Mouse (Mus musculus) R1 (cell line): Measurements from ENCODE around the gene Ccnl2.

Experiments used
- DNase-seq: peaks from one replicate; pipeline ENCODE4 v3.0.0-alpha.2; 2018; ENCODE audit warnings: low read depth, low spot score

Ccnl2 gene

DNA sequence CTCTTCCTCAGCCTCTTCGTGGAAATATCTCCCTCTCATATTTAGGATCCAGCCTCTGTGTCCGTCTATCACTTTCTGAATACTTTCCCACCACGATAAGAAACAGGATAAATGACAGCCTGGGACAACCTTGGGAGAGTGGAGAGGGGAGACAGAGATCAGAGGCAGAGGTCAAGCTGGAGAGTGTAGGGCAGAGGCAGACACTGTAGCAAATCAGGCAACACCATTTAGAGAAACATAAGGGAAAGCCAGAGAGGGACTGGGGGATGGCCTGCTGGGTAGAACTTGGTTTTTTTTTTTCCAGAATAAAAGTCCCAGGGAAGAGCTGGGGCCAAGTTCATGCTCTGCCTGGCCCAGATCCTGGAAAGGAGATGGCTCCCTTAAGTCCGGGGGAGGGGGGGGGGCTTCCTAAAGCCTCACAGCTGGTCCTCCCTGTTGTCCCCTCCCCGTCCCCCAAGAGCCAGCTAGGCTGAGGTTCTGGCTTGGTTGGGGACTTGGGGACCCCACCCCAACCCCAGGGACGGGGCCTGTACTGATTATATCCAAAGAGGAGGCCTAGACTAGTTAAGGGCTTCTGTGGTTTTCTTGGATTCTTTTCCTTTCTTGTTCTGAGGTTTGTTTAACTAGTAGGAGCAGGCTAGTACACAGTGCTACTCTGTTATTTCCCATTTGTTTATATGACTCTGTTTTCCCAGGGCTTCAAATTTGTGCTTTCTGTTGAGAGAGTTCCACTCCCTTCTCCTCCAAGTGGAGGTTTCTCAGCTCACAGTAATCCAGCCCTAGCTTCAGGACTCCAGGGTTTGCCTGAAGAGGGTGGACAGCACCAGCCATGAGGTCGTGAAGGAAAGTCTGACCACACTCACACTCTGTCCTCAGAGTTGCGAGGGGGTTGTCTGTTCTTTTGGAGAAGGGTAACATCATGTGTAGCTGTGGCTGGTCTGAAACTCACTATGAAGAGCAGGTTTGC is 26.2 kb downstream of the Ccnl2 start:
- no peak for DNase-seq

DNA sequence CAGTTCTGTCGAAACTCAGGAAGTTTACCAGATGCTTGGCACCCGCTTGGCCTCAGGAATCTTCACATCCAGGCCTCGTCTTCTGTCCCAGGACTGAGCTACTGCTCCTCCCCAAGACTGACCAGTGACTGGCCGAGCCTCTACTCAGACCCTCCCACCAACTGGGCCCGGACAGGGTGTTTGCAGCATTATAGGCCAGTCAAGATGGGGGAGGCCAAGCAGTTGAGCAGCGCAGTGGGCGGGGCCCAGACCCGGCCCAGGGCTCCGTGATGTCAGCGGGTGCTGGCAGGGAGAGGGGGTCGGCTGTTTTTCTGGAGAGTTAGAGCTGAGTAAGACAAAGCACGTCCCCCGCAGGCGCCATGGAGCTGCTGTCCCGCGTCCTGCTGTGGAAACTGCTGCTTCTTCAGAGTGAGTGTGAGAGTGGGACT is 27.2 kb downstream of the Ccnl2 start, which contains the start of gene Mxra8:
Gene Mxra8, plus strand, starts transcription at position 198 of the 428 bp plus-strand sequence.
- peak; percentile 86 for DNase-seq

DNA sequence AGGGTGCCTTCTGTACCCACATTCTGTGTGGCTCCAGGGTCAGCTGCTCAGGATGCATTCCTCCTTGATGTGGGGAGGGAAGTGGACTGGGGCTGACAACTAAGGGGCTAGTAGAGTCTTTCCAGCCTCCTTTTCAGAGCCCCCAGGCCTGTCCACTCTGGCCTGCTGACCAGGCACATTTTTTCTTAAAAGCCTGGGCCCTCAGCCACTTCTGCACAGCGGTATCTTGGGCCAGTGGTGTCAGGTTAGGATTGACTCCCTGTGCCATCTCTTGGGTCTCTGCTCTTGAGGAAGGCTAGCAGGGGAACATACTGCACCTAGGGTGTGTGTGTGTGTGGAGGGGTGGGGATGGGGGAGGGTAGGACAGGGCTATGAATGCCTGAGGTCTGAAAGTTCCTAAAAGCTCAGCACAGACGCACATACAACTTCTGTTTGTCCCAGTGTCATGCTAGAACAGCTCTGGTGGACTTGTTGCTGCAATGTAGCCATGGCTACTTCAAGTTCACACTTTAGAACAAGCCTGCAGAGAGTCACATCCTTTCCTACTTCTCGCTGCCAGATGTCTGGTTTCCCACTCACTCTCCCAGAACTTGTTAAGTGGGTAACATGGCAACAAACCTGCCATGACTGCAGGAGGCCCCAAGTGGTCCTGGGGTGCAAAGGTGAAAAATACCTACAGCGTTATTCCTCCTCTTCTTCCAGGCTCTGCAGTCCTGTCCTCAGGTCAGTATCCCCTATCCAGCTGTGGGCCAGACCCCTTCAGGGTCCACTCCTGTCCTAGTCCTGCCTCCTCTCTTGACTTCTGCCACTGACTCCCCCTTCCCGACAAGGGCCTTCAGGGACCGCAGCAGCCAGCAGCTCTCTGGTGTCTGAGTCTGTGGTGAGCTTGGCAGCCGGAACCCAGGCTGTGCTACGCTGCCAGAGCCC is 28.1 kb downstream of the Ccnl2 start:
- no peak for DNase-seq

DNA sequence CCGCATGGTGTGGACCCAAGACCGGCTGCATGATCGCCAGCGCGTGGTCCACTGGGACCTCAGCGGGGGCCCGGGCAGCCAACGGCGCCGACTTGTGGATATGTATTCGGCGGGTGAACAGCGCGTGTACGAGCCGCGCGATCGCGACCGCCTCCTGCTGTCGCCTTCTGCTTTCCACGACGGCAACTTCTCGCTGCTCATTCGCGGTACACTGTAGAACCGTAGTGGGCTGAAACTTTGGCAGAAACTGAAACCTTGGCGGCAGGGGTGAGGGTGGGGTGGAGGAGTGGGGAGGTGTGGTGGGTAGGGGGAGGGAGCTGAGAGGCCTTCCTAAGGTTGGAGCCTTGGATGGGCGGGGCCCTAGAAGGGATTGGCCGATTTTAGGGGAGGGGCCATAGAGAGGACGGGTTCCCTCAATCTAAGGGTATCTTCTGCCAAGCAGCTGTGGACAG is 28.7 kb downstream of the Ccnl2 start:
- peak; percentile 98 for DNase-seq

GRCm38 (mm10) chr4:155841651-155842270 is 29.5 kb downstream of the Ccnl2 start:
- no peak for DNase-seq

- DNase-seq: no peak
Measured at GRCm38 (mm10) chr4:155843231-155843630, 30.9 kb downstream of the Ccnl2 start.

GRCm38 (mm10) chr4:155846871-155847578 is 34.7 kb downstream of the Ccnl2 start, which contains the start of gene Dvl1:
TSS of gene Dvl1 (plus strand) at chr4:155847402.
- peak; percentile 82 for DNase-seq

DNA sequence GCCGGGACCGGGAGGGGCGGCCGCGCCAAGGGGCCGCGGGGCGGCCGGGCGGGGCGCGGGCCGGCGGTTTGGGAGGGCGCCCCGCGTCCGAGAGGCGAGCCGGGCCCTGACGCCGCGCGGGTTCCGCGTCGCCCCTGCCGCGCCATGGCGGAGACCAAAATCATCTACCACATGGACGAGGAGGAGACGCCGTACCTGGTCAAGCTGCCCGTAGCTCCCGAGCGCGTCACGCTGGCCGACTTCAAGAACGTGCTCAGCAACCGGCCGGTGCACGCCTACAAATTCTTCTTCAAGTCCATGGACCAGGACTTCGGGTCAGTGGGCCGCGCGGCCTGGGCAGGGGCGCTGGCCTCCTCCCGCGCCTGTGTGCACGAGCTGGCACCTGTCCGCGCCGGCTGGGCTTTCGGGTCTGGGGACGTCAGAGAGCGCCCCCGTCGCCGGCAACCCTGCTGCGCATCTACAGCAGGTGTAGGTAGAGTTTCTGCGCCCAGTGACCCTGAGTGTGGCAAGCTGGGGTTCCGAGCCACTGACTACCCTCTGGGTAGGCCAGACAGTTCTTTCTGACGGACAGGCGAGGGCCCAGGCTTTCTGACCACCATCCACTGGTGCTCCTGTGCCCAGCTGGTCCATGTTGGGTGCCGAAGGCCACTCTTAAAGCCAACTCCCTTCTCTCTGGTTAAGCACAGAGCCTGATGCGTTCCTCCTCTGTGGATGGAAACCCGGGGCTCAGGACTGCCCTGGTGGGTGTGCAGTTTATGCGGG is 35.5 kb downstream of the Ccnl2 start:
- peak; percentile 45 for DNase-seq

DNA sequence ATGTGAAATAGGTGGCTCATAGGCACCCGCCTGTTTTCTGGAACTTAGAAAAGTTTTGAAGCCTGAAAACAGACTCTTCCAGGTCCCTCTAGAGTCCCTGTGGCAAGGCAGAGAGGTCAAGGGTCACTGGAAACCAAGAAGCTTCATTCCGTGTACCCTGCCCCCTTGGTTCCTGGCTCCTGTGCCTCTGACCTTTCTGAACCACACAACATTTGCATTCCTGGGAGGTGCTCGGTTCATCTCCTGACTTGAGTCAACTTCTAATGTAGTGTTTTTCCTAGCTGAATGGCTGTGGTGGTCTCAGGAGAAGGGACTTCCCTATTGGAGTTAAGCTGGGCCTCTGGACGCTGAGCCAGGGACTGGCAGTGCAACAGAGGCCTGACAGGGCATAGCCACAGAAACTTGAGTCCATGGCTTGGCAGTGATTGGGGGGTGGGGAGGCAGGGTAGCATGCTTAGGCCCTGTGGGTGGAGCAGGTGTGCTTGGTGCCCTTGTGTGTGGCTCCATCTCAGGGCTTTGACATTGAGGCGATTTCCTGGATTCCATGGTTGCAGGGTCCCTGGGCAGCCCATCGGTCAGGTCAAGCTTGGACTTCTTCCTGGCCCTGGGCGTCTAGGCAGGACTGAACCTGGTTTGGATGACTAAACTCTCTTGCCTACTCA is 36.3 kb downstream of the Ccnl2 start:
- DNase-seq: no peak

GRCm38 (mm10) chr4:155849391-155849790 is 37.1 kb downstream of the Ccnl2 start:
- no peak for DNase-seq

DNA sequence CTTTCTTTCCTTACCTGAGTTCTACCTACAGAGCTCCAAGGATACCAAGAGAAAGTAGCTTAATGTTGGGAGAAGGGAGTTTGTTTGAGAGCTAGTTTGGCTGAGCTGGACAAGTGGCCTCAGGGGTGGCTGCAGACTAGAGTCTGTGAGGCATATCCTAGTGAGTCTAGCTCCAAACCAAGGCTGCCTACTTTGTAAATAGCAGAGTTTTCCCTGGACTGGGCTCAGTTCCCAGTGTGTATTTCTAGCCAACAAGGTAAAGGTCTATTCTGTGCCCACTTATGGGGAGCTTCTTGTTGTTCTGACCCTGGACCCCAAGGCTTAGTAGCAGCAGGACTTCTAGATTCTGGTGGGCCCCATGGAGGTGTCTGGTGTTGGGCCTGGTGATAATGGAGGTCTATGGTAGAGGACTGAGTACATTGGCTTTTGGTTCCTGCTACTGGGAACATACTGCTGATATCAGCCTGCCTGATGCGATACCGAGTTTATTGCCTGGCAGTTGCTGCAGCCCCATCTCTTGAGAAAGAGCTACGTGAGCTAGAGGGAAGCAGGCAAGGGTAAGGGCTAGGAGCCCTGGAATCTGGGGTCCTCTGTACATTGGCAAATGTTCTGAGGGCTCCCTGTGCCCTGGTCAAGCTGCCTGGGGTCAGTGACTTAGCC is 37.6 kb downstream of the Ccnl2 start:
- no peak for DNase-seq

GRCm38 (mm10) chr4:155851368-155851767 is 39.1 kb downstream of the Ccnl2 start:
- no peak for DNase-seq

GRCm38 (mm10) chr4:155851951-155852411 is 39.7 kb downstream of the Ccnl2 start:
- DNase-seq: no peak

GRCm38 (mm10) chr4:155853421-155853820 is 41.1 kb downstream of the Ccnl2 start:
- no peak for DNase-seq

DNA sequence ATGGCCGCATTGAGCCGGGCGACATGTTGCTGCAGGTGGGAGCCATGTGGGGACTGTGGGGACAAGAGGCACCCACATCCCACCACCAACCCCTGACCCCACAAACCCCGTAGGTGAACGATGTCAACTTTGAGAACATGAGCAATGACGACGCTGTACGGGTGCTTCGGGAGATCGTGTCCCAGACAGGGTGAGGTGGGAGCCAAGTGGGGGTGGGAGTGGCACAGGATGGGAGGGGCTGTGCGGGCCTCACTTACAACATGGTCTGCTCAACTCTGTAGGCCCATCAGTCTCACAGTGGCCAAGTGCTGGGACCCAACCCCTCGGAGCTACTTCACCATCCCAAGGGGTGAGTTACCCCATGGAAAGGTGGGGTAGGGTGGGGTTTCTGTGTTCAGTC is 42.7 kb downstream of the Ccnl2 start:
- no peak for DNase-seq

- no peak for DNase-seq
Measured at GRCm38 (mm10) chr4:155856071-155856470, 43.8 kb downstream of the Ccnl2 start.

DNA sequence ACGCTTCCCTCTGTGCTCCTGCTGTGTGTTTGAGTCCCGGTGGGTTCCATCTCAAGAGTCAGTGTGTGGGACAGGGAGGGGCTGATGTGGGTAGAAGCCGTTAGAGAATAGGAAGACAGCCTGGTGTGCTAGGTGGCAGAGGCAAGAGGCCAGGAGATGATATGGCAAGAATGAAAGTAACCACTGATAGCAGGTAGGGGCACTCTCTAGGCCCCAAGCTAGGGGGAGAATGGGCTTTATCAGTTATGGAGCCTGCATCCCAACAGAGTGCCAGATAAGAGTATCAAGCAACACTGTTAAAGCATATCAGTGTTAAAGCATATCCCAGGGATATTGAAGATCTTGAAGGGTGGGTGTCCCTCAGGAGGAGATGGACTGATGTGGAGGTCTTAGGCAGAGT is 44.6 kb downstream of the Ccnl2 start:
- no peak for DNase-seq

- DNase-seq: peak; percentile 84
Measured at GRCm38 (mm10) chr4:155859318-155859717, 47.0 kb downstream of the Ccnl2 start.

- no peak for DNase-seq
Measured at GRCm38 (mm10) chr4:155861787-155862186, 49.5 kb downstream of the Ccnl2 start.
